Mouse (Mus musculus): ENCODE measurements around the gene Nop2. TPM values are rescaled to one million over a fixed set of nuclear protein-coding genes. Genes with fewer than 3 reads are reported as not detected.

Nop2 gene
- polyA plus RNA-seq, 1 experiment: 21.5 TPM

DNA sequence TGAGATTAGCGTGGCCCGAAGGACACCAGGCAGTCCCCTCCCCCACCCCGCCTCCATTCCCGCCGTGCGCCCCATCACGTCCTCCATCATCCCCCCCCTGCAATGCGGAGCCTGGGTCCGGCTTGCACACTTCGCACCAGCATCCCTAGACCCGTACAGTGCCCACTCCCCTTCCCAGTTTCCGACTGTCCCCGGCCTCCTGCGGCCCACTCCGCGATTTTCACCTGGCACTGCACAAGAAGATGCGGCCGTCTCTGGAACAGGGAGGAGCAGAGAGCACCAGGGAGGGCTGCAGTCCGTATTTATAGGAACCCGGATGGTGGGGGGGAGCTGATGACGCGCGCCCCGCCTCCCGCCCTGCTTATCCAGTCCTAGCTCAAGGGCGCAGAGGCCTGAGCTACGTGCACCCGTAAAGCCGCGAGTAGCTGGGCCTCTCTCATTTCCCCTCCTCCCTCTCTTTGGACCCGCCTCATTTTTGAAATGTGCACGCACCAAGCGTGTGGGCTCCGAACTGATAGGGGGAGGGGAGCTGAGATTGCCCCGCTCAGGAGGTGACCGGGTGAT is 33.7 kb downstream of the Nop2 start:
- Histone ChIP-seq H3K4me1 (ENCODE audit: control insufficient read depth, insufficient read depth, low read length) (peaks cover 8% of the 10 kb centered on the region), H3K4me3 (ENCODE audit: insufficient read depth, low read length) (peak overlapping the region; percentile 92), H3K27ac (ENCODE audit: insufficient read depth, low read length) (peak overlapping the region; percentile 58)
- peak; percentile 100 for TF ChIP-seq POLR2A (IDR thresholded peaks at IDR 0.05; ENCODE audit: extremely low read depth, insufficient read depth, low read length)
- no peak for TF ChIP-seq CTCF (IDR thresholded peaks at IDR 0.05; ENCODE audit: extremely low read depth, insufficient read depth, low read length)

DNA sequence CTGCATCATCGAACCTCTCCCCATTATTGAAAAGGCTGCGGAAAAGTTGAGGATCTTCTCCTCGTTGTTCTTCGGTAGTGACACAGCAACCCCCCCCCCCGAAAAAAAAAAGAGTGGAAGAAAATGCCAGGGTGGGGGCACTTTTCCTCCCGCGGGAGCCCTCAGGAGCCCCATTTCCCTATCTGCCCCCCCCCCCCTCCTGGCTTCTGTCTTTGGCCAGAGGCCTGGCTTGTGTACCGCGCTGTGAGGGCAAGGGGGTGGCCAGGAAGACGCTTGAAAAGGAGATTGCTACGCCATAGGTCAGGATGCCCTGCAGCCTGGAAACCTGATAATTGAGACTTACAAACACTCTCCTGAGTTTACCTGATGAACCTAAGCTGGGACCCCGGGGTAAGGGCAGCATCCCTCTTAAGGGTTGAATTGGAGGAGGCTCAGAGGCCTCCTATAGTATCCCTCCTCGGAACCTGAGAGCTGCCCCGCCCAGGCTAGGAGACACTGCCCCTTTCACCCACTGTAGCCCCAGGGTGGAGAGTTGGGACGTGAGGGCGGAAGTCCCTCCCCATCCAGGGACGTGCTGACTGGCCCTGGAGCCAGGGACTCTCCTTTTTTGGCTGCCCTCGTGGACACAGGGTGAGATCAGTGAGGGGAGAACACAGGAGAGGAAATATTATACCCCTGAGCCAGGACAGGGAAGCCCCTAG is 34.5 kb downstream of the Nop2 start, which contains the start of gene Gapdh:
Gene Gapdh, minus strand, starts transcription at position 417 of the 701 bp plus-strand sequence.
- TF ChIP-seq POLR2A (IDR thresholded peaks at IDR 0.05; ENCODE audit: extremely low read depth, insufficient read depth, low read length) (peak; percentile 17; the same call in 1 of the 2 replicates), CTCF (IDR thresholded peaks at IDR 0.05; ENCODE audit: extremely low read depth, insufficient read depth, low read length) (no peak)
- Histone ChIP-seq H3K4me1 (ENCODE audit: control insufficient read depth, insufficient read depth, low read length) (peaks cover 7% of the 10 kb centered on the region), H3K27ac (ENCODE audit: insufficient read depth, low read length) (peak within 1 kb of the TSS; percentile 70), H3K4me3 (ENCODE audit: insufficient read depth, low read length) (peak within 1 kb of the TSS; percentile 92)

DNA sequence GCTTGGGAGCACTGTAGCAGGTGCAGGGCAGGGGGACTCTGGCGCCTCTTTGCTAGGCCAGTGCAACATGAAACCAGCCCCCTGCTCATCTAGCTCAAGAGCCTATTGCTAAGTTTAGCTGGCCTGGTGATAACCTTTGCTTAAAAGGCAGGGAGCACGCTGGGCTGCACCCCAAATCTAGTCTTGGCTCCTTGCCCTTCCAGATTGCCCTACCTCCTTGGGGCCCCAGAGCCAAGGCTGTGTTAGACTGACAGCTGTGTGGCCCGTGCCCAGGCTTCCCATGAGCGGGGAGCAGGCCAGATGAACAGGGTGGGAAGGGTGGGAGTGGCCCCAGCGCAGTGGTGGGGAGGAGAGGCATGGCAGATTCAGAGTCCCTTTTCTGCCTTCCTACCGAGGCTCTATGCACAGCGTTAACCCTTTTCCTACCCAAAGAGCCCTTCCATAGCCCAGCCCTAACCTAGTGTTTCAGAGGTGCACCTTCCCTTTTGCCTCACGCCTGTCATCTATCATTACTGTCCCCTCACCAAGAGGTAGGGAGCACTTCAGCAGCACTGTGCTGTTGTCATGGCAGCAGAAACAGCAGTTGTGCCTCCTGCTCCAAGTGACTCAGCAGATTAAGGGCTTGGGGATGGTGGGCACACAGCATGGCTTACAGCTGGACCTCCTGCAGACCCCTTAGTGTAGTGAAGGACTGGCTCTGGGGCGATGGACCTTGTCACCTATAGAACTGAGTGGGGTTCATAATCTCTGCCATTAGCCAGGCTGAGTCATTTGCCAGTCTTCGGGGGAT is 35.3 kb downstream of the Nop2 start:
- H3K4me1 ChIP-seq (ENCODE audit: control insufficient read depth, insufficient read depth, low read length): peaks cover 7% of the 10 kb centered on the region
- H3K27ac ChIP-seq (ENCODE audit: insufficient read depth, low read length): peak overlapping the region; percentile 70
- TF ChIP-seq POLR2A (IDR thresholded peaks at IDR 0.05; ENCODE audit: extremely low read depth, insufficient read depth, low read length) (no peak), CTCF (IDR thresholded peaks at IDR 0.05; ENCODE audit: extremely low read depth, insufficient read depth, low read length) (no peak)
- peak overlapping the region; percentile 92; the same call in 1 of the 2 replicates for H3K4me3 ChIP-seq (ENCODE audit: insufficient read depth, low read length)

DNA sequence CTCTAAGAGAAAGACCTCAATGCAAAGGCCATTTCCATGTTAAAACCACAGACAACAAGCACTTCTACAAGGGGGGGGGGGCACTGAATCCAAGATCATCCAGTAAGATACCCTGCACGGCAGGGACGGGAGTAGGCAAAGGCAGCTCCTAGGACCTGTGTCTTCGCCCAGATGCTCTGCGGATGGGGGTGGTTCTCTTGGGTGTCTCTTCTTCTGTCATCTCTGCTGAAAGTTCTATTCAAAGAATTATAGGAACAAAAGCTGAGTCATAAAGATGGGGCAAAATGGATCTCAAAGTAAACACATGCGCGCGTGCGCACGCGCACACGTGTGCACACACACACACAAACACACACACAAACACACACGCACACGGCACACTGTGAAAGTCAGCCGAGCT is 36.4 kb downstream of the Nop2 start:
- Histone ChIP-seq H3K27ac (ENCODE audit: insufficient read depth, low read length) (peak overlapping the region; percentile 70; the same call in 1 of the 2 replicates), H3K4me3 (ENCODE audit: insufficient read depth, low read length) (no peak overlapping the region), H3K4me1 (ENCODE audit: control insufficient read depth, insufficient read depth, low read length) (peaks cover 7% of the 10 kb centered on the region)
- TF ChIP-seq CTCF (IDR thresholded peaks at IDR 0.05; ENCODE audit: extremely low read depth, insufficient read depth, low read length) (no peak), POLR2A (IDR thresholded peaks at IDR 0.05; ENCODE audit: extremely low read depth, insufficient read depth, low read length) (no peak)

DNA sequence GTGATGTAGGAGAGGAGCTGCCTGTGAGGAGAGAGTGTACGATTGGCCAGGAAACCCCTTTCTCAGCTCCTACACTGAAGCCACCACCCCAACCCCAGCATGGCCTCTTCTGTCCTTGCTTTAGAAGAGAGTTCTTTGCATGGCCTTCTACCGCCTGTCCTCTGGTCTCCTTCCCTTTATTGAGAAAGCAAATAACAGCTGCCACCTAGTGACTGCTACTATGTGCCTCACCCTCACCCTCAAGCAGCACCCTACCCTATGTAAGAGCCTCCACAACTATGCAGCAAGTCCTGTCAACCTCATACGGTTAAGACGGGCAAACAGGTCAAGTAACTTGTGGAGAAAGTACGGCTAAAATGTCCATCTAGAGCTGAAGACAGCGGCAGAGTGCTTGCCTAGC is 38.5 kb downstream of the Nop2 start:
- Histone ChIP-seq H3K4me1 (ENCODE audit: control insufficient read depth, insufficient read depth, low read length) (peaks cover 7% of the 10 kb centered on the region), H3K4me3 (ENCODE audit: insufficient read depth, low read length) (no peak overlapping the region), H3K27ac (ENCODE audit: insufficient read depth, low read length) (no peak overlapping the region)
- 0 out of 2 replicates have a peak, but pooled peaks have one; percentile 15 for TF ChIP-seq CTCF (IDR thresholded peaks at IDR 0.05; ENCODE audit: extremely low read depth, insufficient read depth, low read length)
- TF ChIP-seq POLR2A (IDR thresholded peaks at IDR 0.05; ENCODE audit: extremely low read depth, insufficient read depth, low read length): no peak

DNA sequence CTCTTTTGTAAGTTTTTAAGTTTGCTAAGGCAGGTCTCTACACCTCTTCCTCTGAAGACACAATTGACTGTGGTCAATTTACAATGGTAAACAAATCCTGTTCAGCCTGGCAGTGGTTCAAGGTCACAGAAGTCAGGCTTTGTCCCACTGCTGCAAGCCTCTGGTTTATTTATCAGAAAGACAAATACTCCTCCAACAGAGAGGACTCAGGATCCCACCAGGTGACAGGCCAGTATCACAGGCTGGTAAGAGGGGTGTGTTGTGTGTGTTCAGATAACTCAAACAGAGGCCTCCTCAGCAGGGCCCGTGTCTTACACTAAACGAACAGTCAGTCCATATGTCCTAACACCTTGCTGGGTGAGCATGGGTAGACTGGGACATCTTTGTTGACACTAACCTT is 40.8 kb downstream of the Nop2 start:
- Histone ChIP-seq H3K27ac (ENCODE audit: insufficient read depth, low read length) (no peak overlapping the region), H3K4me3 (ENCODE audit: insufficient read depth, low read length) (no peak overlapping the region), H3K4me1 (ENCODE audit: control insufficient read depth, insufficient read depth, low read length) (peaks cover 1% of the 10 kb centered on the region; the same call in 1 of the 2 replicates)
- TF ChIP-seq POLR2A (IDR thresholded peaks at IDR 0.05; ENCODE audit: extremely low read depth, insufficient read depth, low read length) (no peak), CTCF (IDR thresholded peaks at IDR 0.05; ENCODE audit: extremely low read depth, insufficient read depth, low read length) (no peak)

DNA sequence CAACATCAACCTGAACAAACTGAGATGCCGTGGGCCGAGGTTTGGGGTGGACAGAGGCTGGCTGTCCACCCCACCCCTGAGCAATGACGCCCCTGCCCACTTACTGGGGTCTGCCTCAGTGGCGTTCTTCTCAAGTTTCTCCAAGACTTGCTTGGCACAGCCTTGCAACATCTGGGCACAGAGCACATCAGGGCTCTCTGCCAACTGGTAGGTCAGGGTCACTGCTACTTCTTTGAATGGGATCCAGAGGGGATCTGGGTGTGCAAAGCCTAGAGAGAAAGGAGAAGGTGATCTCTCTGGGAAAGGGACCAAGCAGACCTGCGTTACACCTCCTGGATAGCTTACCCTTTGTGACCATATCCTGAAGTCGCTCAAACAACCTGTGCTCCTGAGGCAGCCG is 41.5 kb downstream of the Nop2 start:
- Histone ChIP-seq H3K4me1 (ENCODE audit: control insufficient read depth, insufficient read depth, low read length) (peaks cover 1% of the 10 kb centered on the region; the same call in 1 of the 2 replicates), H3K4me3 (ENCODE audit: insufficient read depth, low read length) (no peak overlapping the region), H3K27ac (ENCODE audit: insufficient read depth, low read length) (no peak overlapping the region)
- TF ChIP-seq CTCF (IDR thresholded peaks at IDR 0.05; ENCODE audit: extremely low read depth, insufficient read depth, low read length): no peak
- no peak for TF ChIP-seq POLR2A (IDR thresholded peaks at IDR 0.05; ENCODE audit: extremely low read depth, insufficient read depth, low read length)

DNA sequence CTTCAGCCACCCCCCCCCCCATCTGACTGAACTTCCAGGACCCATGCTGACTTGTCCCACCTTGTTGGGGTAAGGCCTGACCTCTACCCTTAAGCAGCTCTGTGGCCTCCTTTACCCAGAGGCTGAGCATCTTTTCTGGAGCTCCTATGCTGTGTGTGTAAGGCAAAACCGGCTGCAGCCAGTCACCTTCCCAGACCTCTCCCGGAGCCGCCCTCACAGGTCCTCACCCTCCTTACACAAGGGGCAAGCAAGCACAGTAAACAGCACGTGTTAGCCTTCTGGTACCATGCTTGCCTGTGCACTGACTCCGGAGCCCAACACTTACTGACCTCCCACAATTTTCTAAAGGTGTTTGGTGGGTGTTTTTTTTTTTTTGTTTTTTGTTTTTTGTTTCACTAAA is 43.8 kb downstream of the Nop2 start:
- TF ChIP-seq CTCF (IDR thresholded peaks at IDR 0.05; ENCODE audit: extremely low read depth, insufficient read depth, low read length) (no peak), POLR2A (IDR thresholded peaks at IDR 0.05; ENCODE audit: extremely low read depth, insufficient read depth, low read length) (no peak)
- H3K4me3 ChIP-seq (ENCODE audit: insufficient read depth, low read length): no peak overlapping the region
- no peak overlapping the region for H3K27ac ChIP-seq (ENCODE audit: insufficient read depth, low read length)
- H3K4me1 ChIP-seq (ENCODE audit: control insufficient read depth, insufficient read depth, low read length): no peaks in the 10 kb centered on the region

DNA sequence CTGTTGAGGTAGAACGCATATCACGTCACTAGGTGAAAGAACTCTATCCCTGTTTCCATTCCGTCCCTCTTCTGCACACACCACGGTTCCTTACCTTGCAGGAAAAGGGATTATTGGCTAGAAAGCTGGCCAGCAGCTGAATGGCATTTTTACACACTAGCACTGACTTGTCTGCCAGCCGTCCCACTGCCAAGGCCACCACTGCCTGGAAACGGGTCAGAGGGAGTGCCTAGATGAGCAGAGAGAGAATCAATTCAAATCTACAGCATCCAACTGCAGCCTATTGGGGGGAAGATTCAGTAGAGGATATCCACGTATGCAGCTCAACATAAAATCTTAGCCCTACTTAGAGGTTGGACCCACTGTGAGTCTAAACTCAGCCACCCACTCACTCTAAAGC is 47.9 kb downstream of the Nop2 start:
- no peak overlapping the region for H3K4me3 ChIP-seq (ENCODE audit: insufficient read depth, low read length)
- TF ChIP-seq CTCF (IDR thresholded peaks at IDR 0.05; ENCODE audit: extremely low read depth, insufficient read depth, low read length): no peak
- TF ChIP-seq POLR2A (IDR thresholded peaks at IDR 0.05; ENCODE audit: extremely low read depth, insufficient read depth, low read length): no peak
- no peak overlapping the region for H3K27ac ChIP-seq (ENCODE audit: insufficient read depth, low read length)
- H3K4me1 ChIP-seq (ENCODE audit: control insufficient read depth, insufficient read depth, low read length): peaks cover 2% of the 10 kb centered on the region; the same call in 1 of the 2 replicates
